Mouse (Mus musculus) heart, embryonic 11.5 days (tissue): ENCODE results near the gene Dkk2. TPM values are rescaled to one million over a fixed set of nuclear protein-coding genes. Genes with fewer than 3 reads are reported as not detected.

Experiments used
- ATAC-seq: fragments of 200-750 bp; cut with Nextera tagmentation; replicated peaks from 2 replicates; pipeline ENCODE4 v1.8.0; 2017; ENCODE audit warnings: moderate library complexity; ENCODE audit not compliant: insufficient number of reproducible peaks, low FRiP score, low TSS enrichment
- H3K27ac ChIP-seq: fragments of 300-500 bp; sonication (generic); 2 replicates; pipeline ENCODE4 v1.5.1; 2014; ENCODE audit warnings: mild to moderate bottlenecking, low read depth, low read length
- H3K27me3 ChIP-seq: fragments of 300-500 bp; sonication (generic); 2 replicates; pipeline ENCODE4 v1.6.1; 2014; ENCODE audit warnings: mild to moderate bottlenecking, low read length, mixed read lengths; ENCODE audit not compliant: control insufficient read depth, insufficient read depth
- H3K36me3 ChIP-seq: fragments of 300-500 bp; sonication (generic); 2 replicates; pipeline ENCODE4 v1.6.1; 2014; ENCODE audit warnings: mild to moderate bottlenecking, low read length, moderate library complexity, mixed read lengths; ENCODE audit not compliant: control insufficient read depth, insufficient read depth
- H3K4me1 ChIP-seq: fragments of 300-500 bp; sonication (generic); 2 replicates; pipeline ENCODE4 v1.6.1; 2014; ENCODE audit warnings: low read length; ENCODE audit not compliant: control insufficient read depth, insufficient read depth
- H3K4me2 ChIP-seq: fragments of 300-500 bp; sonication (generic); 2 replicates; pipeline ENCODE4 v1.6.1; 2014; ENCODE audit warnings: mild to moderate bottlenecking, moderate library complexity
- H3K4me3 ChIP-seq: fragments of 300-500 bp; sonication (generic); 2 replicates; pipeline ENCODE4 v1.5.1; 2014; ENCODE audit warnings: low read depth, low read length
- H3K9ac ChIP-seq: fragments of 300-500 bp; sonication (generic); 2 replicates; pipeline ENCODE4 v1.6.1; 2014; ENCODE audit warnings: mild to moderate bottlenecking, low read depth, low read length, moderate library complexity
- H3K9me3 ChIP-seq: fragments of 300-500 bp; sonication (generic); replicated peaks from 2 replicates; pipeline ENCODE4 v1.6.1; 2016; ENCODE audit warnings: low read length; ENCODE audit not compliant: control insufficient read depth
- WGBS: fragments of 180-500 bp; shearing (Covaris S2); extraction: QIAGEN DNeasy Blood & Tissue Kit; methylation state at CpG from one replicate; pipeline ENCODE4 v1.1.7; 2014; ENCODE audit not compliant: insufficient replicate concordance; 5-methylcytosine and 5-hydroxymethylcytosine counted together
- polyA plus RNA-seq: library from polyadenylated mRNA; unstranded; fragments of >200 nt; fragmentation: Nextera tagmentation; extraction: Ambion mirVana; gene quantifications from 2 replicates; pipeline ENCODE4 v1.2.1, GENCODE M21; 2014

Gene Dkk2
- polyA plus RNA-seq, 1 experiment from 2014 or later = 3.0 TPM

DNA sequence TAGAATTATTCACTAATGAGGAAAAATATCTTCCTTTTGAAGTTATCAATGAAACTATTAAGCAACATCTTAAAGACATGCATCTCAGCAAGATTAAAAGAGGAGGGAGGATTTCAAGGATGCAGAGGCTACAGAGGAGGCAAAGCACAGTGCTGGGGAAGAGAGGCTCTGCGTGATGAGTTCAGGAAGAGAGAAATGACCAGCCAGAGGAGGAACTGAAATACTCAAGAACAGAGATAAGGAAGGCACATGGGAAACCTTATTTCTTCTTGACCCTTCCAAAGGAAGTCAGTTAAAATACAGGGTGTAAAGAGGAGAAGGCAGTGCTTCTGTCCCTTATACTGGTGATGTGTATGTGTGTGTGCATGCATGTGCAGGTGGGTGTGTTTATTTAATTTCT is 49.4 kb downstream of the Dkk2 start:
- Histone ChIP-seq H3K9me3 (no peaks in the 10 kb centered on the region), H3K4me3 (no peak overlapping the region), H3K27ac (no peak overlapping the region), H3K9ac (no peak overlapping the region), H3K27me3 (no peaks in the 10 kb centered on the region), H3K4me2 (no peak overlapping the region), H3K4me1 (no peaks in the 10 kb centered on the region), H3K36me3 (no peaks in the 10 kb centered on the region)
- no peak for ATAC-seq
- 50% methylated on average over 1 of the region's 1 CpGs for WGBS

DNA sequence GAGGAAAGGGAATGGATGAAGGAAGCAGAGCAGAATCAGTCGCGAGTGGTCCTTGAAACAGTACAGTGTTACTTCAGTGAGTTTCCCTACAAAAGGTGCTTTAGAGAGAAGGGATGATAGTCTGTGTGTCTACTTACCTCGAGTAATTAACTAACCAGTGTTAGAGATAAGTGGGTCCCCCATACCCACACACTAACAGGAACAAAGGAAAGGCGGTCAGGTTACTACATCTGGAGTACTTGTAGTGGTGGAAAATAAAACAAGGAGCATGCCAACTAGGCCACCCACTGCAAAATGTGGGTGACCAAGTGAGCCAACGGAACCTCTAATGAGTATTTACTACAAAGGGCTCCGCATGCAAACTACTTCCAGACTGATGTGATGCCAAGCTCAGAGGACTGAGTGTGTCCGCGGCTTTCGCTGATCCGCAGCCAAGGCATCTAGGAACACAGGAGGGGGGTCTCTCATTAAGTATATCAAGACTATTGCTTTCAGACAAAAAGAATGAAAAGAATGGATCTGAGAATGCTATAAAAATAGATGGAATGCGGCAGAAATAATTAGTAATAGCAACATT is 52.8 kb downstream of the Dkk2 start:
- H3K4me3 ChIP-seq = no peak overlapping the region
- no peaks in the 10 kb centered on the region for H3K27me3 ChIP-seq
- H3K9me3 ChIP-seq = no peaks in the 10 kb centered on the region
- no peaks in the 10 kb centered on the region for H3K36me3 ChIP-seq
- H3K4me1 ChIP-seq = no peaks in the 10 kb centered on the region
- H3K9ac ChIP-seq = no peak overlapping the region
- ATAC-seq = no peak
- H3K4me2 ChIP-seq = no peak overlapping the region
- 81% methylated on average over 11 of the region's 11 CpGs for WGBS
- H3K27ac ChIP-seq = no peak overlapping the region

GRCm38 (mm10) chr3:132141031-132141430 is 55.9 kb downstream of the Dkk2 start:
- Histone ChIP-seq H3K27ac (no peak overlapping the region), H3K4me1 (no peaks in the 10 kb centered on the region), H3K9me3 (no peaks in the 10 kb centered on the region), H3K27me3 (no peaks in the 10 kb centered on the region), H3K4me3 (no peak overlapping the region), H3K9ac (no peak overlapping the region), H3K4me2 (no peak overlapping the region), H3K36me3 (no peaks in the 10 kb centered on the region)
- ATAC-seq = no peak
- 72% methylated on average over 4 of the region's 4 CpGs for WGBS

DNA sequence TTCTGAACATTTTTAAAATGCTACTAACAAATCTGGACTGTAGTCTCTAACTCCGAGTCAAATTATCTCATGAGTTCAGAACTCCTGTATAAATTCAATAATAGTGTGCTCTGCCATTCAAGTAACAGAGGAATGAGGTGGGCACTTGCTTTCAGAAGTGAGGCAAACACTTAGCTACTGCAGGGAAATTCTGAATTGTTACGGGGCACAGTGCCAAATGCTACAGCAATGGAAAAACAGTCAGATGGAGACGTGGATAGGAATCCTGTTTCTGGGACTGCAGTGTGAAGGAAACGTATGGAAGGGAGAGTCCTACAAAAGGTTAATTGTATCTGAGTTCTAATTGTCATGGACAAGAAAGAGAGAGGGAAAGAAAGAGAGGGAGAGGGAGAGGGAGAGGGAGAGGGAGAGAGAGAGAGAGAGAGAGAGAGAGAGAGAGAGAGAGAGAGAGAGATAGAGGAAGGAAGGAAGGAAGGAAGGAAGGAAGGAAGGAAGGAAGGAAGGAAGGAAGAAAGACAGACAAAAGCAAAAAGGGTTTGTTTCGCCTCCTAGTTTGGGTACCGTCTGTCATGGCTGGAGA is 64.4 kb downstream of the Dkk2 start:
- Histone ChIP-seq H3K36me3 (no peaks in the 10 kb centered on the region), H3K27ac (no peak overlapping the region), H3K9me3 (no peaks in the 10 kb centered on the region), H3K4me2 (no peak overlapping the region), H3K27me3 (no peaks in the 10 kb centered on the region), H3K9ac (no peak overlapping the region), H3K4me1 (no peaks in the 10 kb centered on the region), H3K4me3 (no peak overlapping the region)
- ATAC-seq = no peak
- 62% methylated on average over 6 of the region's 6 CpGs for WGBS

GRCm38 (mm10) chr3:132158817-132159216 is 73.7 kb downstream of the Dkk2 start:
- Histone ChIP-seq H3K27ac (no peak overlapping the region), H3K27me3 (no peaks in the 10 kb centered on the region), H3K36me3 (no peaks in the 10 kb centered on the region), H3K9ac (no peak overlapping the region), H3K9me3 (no peaks in the 10 kb centered on the region), H3K4me3 (no peak overlapping the region), H3K4me2 (no peak overlapping the region), H3K4me1 (no peaks in the 10 kb centered on the region)
- WGBS = 79% methylated on average over 2 of the region's 2 CpGs
- ATAC-seq = no peak

GRCm38 (mm10) chr3:132168911-132169310 is 83.8 kb downstream of the Dkk2 start:
- H3K27ac ChIP-seq = no peak overlapping the region
- H3K4me1 ChIP-seq = no peaks in the 10 kb centered on the region
- no peaks in the 10 kb centered on the region for H3K36me3 ChIP-seq
- ATAC-seq = no peak
- H3K4me2 ChIP-seq = no peak overlapping the region
- H3K9me3 ChIP-seq = no peaks in the 10 kb centered on the region
- no peak overlapping the region for H3K4me3 ChIP-seq
- H3K9ac ChIP-seq = no peak overlapping the region
- 78% methylated on average over 3 of the region's 3 CpGs for WGBS
- H3K27me3 ChIP-seq = no peaks in the 10 kb centered on the region

- 79% methylated on average over 12 of the region's 12 CpGs for WGBS
- Histone ChIP-seq H3K4me1 (no peaks in the 10 kb centered on the region), H3K27ac (no peak overlapping the region), H3K4me2 (no peak overlapping the region), H3K4me3 (no peak overlapping the region), H3K36me3 (no peaks in the 10 kb centered on the region), H3K9me3 (no peaks in the 10 kb centered on the region), H3K9ac (no peak overlapping the region), H3K27me3 (no peaks in the 10 kb centered on the region)
- ATAC-seq = no peak
Observed at GRCm38 (mm10) chr3:132186888-132187552, 101.9 kb downstream of the Dkk2 start.

- ATAC-seq = no peak
Observed at GRCm38 (mm10) chr3:132201950-132202349, 116.9 kb downstream of the Dkk2 start.

DNA sequence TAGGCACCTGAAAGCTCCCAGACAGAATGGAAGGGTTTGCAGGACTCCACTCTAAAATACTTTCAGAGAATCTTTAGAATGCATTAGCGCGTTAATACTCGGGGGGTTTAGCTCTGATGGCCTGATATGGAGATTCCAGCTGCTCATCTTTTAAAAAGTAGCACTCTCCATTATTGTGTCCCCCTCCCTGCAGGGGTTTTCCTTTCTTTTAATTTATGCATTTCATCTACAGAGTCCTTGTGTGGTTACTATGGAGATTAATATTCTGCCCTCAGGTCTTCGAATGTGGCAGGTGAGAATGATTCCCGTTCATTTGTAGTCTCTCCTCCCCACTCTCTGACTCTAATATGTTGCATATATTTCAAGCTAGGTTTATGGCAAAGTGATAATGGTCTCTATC is 117.6 kb downstream of the Dkk2 start:
- Histone ChIP-seq H3K27me3 (no peaks in the 10 kb centered on the region), H3K4me3 (no peak overlapping the region), H3K9me3 (no peaks in the 10 kb centered on the region), H3K4me1 (no peaks in the 10 kb centered on the region), H3K9ac (no peak overlapping the region), H3K27ac (no peak overlapping the region), H3K4me2 (no peak overlapping the region), H3K36me3 (no peaks in the 10 kb centered on the region)
- no peak for ATAC-seq
- WGBS = 89% methylated on average over 5 of the region's 5 CpGs

More at GRCm38 (mm10) chr3:132201950-132202349, 116.9 kb downstream of the Dkk2 start:
- H3K27me3 ChIP-seq = no peaks in the 10 kb centered on the region
- H3K9me3 ChIP-seq = no peaks in the 10 kb centered on the region
- no peaks in the 10 kb centered on the region for H3K4me1 ChIP-seq
- no peak overlapping the region for H3K27ac ChIP-seq
- no peak overlapping the region for H3K9ac ChIP-seq
- no peaks in the 10 kb centered on the region for H3K36me3 ChIP-seq
- no peak overlapping the region for H3K4me3 ChIP-seq
- WGBS = 76% methylated on average over 4 of the region's 4 CpGs
- no peak overlapping the region for H3K4me2 ChIP-seq
